Mouse (Mus musculus): Measurements from ENCODE around the gene Rhox3e. TPM values are rescaled to one million over a fixed set of nuclear protein-coding genes. Genes with fewer than 3 reads are reported as not detected.

The Rhox3e gene
- polyA plus RNA-seq (2014; fragmentation: Illumina TruSeq; extraction: RNeasy Lipid Tissue Mini Kit (QIAGEN cat#74804); ENCODE audit: low read depth, low replicate concordance): not detected

GRCm38 (mm10) chrX:37541719-37542118 is at the start of gene Rhox3e:
Gene Rhox3e, plus strand, starts transcription at chrX:37542019.

DNA sequence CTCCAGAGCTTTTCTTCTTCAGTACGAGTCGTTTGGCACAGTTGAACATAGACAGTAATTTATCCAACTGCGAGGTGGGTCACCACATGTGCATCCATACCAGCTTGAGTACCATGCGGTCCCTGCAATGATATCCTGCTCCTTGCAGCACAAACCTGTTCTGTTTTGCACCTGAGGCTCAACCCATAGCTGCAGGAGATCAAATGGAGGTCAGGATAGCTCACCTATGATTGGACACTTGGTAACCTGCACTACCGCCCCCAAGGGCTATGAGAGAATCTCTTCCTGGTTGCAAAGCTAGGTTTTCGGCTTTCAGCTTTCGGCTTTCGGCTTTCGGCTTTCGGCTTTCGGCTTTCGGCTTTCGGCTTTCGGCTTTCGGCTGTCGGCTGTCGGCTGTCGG is 27.8 kb upstream of the Rhox3e start, which contains the start of gene Rhox4d:
Gene Rhox4d (plus strand): TSS at position 301 of the 400 bp plus-strand sequence.

GRCm38 (mm10) chrX:37530152-37530551 is 11.7 kb upstream of the Rhox3e start, which contains the start of gene Rhox2e:
Gene Rhox2e, plus strand, starts transcription at chrX:37530452.

DNA sequence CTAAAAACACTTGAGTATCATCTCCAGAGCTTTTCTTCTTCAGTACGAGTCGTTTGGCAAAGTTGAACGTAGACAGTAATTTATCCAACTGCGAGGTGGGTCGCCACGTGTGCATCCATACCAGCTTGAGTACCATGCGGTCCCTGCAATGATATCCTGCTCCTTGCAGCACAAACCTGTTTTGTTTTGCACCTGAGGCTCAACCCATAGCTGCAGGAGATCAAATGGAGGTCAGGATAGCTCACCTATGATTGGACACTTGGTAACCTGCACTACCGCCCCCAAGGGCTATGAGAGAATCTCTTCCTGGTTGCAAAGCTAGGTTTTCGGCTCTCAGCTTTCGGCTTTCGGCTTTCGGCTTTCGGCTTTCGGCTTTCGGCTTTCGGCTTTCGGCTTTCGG is 15.3 kb downstream of the Rhox3e start, which contains the start of gene Rhox4e:
Gene Rhox4e (plus strand): TSS at position 301 of the 400 bp plus-strand sequence.

GRCm38 (mm10) chrX:37571105-37571504 is 29.3 kb downstream of the Rhox3e start, which contains the start of gene Rhox2f:
Gene Rhox2f, plus strand, starts transcription at chrX:37571405.

DNA sequence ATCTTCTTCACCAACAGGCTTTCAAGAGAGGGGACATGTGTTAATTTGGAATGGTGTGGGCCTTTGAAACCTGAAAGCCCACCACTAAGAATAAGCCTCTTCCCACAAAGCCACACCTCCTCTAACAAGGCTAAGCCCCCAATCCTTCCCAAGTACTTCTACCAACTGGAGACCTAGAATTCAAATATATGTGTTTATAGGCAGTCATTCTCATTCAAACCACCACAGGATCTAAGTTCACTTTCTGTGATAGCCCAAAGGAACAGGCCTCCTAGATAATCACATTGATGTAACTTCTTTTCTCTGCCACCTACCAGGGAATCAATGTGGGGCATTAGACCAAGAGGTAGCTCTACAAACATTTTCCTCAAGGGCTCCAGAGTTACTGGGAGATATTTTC is 38.9 kb downstream of the Rhox3e start, which contains the start of gene Rhox3f:
Gene Rhox3f (plus strand): TSS at position 301 of the 400 bp plus-strand sequence.

Other genes with a start within 250 kb of the Rhox3e start
- not detected for gene Rhox3a2, start 162.0 kb upstream of the Rhox3e start, polyA plus RNA-seq (2014; fragmentation: Illumina TruSeq; extraction: RNeasy Lipid Tissue Mini Kit (QIAGEN cat#74804); ENCODE audit: low read depth, low replicate concordance)
- gene Rhox4a2, start 151.2 kb upstream of the Rhox3e start, polyA plus RNA-seq (2014; fragmentation: Illumina TruSeq; extraction: RNeasy Lipid Tissue Mini Kit (QIAGEN cat#74804); ENCODE audit: low read depth, low replicate concordance): not detected
- gene Rhox2b, start 130.0 kb upstream of the Rhox3e start, polyA plus RNA-seq (2014; fragmentation: Illumina TruSeq; extraction: RNeasy Lipid Tissue Mini Kit (QIAGEN cat#74804); ENCODE audit: low read depth, low replicate concordance): not detected
- not detected for gene Rhox4b, start 109.5 kb upstream of the Rhox3e start, polyA plus RNA-seq (2014; fragmentation: Illumina TruSeq; extraction: RNeasy Lipid Tissue Mini Kit (QIAGEN cat#74804); ENCODE audit: low read depth, low replicate concordance)
- not detected for gene Rhox2c, start 88.3 kb upstream of the Rhox3e start, polyA plus RNA-seq (2014; fragmentation: Illumina TruSeq; extraction: RNeasy Lipid Tissue Mini Kit (QIAGEN cat#74804); ENCODE audit: low read depth, low replicate concordance)
- not detected for gene Rhox3c, start 83.4 kb upstream of the Rhox3e start, polyA plus RNA-seq (2014; fragmentation: Illumina TruSeq; extraction: RNeasy Lipid Tissue Mini Kit (QIAGEN cat#74804); ENCODE audit: low read depth, low replicate concordance)
- not detected for gene Rhox4c, start 61.7 kb upstream of the Rhox3e start, polyA plus RNA-seq (2014; fragmentation: Illumina TruSeq; extraction: RNeasy Lipid Tissue Mini Kit (QIAGEN cat#74804); ENCODE audit: low read depth, low replicate concordance)
- gene Rhox2d, start 48.6 kb upstream of the Rhox3e start, polyA plus RNA-seq (2014; fragmentation: Illumina TruSeq; extraction: RNeasy Lipid Tissue Mini Kit (QIAGEN cat#74804); ENCODE audit: low read depth, low replicate concordance): not detected
- not detected for gene Rhox4d, start 27.7 kb upstream of the Rhox3e start, polyA plus RNA-seq (2014; fragmentation: Illumina TruSeq; extraction: RNeasy Lipid Tissue Mini Kit (QIAGEN cat#74804); ENCODE audit: low read depth, low replicate concordance)
- gene Rhox2e, start 11.6 kb upstream of the Rhox3e start, polyA plus RNA-seq (2014; fragmentation: Illumina TruSeq; extraction: RNeasy Lipid Tissue Mini Kit (QIAGEN cat#74804); ENCODE audit: low read depth, low replicate concordance): not detected
- not detected for gene Rhox4e, start 15.4 kb downstream of the Rhox3e start, polyA plus RNA-seq (2014; fragmentation: Illumina TruSeq; extraction: RNeasy Lipid Tissue Mini Kit (QIAGEN cat#74804); ENCODE audit: low read depth, low replicate concordance)
- not detected for gene Rhox2f, start 29.4 kb downstream of the Rhox3e start, polyA plus RNA-seq (2014; fragmentation: Illumina TruSeq; extraction: RNeasy Lipid Tissue Mini Kit (QIAGEN cat#74804); ENCODE audit: low read depth, low replicate concordance)
- gene Rhox3f, start 39.0 kb downstream of the Rhox3e start, polyA plus RNA-seq (2014; fragmentation: Illumina TruSeq; extraction: RNeasy Lipid Tissue Mini Kit (QIAGEN cat#74804); ENCODE audit: low read depth, low replicate concordance): not detected
- gene Rhox4f, start 65.7 kb downstream of the Rhox3e start, polyA plus RNA-seq (2014; fragmentation: Illumina TruSeq; extraction: RNeasy Lipid Tissue Mini Kit (QIAGEN cat#74804); ENCODE audit: low read depth, low replicate concordance): not detected
- not detected for gene Rhox3g, start 86.6 kb downstream of the Rhox3e start, polyA plus RNA-seq (2014; fragmentation: Illumina TruSeq; extraction: RNeasy Lipid Tissue Mini Kit (QIAGEN cat#74804); ENCODE audit: low read depth, low replicate concordance)
- gene Rhox2g, start 101.5 kb downstream of the Rhox3e start, polyA plus RNA-seq (2014; fragmentation: Illumina TruSeq; extraction: RNeasy Lipid Tissue Mini Kit (QIAGEN cat#74804); ENCODE audit: low read depth, low replicate concordance): not detected
- not detected for gene Rhox4g, start 109.3 kb downstream of the Rhox3e start, polyA plus RNA-seq (2014; fragmentation: Illumina TruSeq; extraction: RNeasy Lipid Tissue Mini Kit (QIAGEN cat#74804); ENCODE audit: low read depth, low replicate concordance)
- not detected for gene Rhox3h, start 126.7 kb downstream of the Rhox3e start, polyA plus RNA-seq (2014; fragmentation: Illumina TruSeq; extraction: RNeasy Lipid Tissue Mini Kit (QIAGEN cat#74804); ENCODE audit: low read depth, low replicate concordance)
- not detected for gene Rhox2h, start 131.3 kb downstream of the Rhox3e start, polyA plus RNA-seq (2014; fragmentation: Illumina TruSeq; extraction: RNeasy Lipid Tissue Mini Kit (QIAGEN cat#74804); ENCODE audit: low read depth, low replicate concordance)